Mouse (Mus musculus) layer of hippocampus, adult 2 months (tissue): ENCODE measurements around the gene Mthfd1l. TPM values are rescaled to one million over a fixed set of nuclear protein-coding genes. Genes with fewer than 3 reads are reported as not detected.

ENCODE experiments used
- DNase-seq, 2 experiments: peaks; one replicate each; pipeline ENCODE4 v3.0.0; 2022; ENCODE audit warnings: low spot score in 2 of 2
- H3K27ac ChIP-seq: fragments of 200-600 bp; 2 replicates; pipeline ENCODE4 v1.8.1; 2022
- H3K4me3 ChIP-seq: fragments of 200-600 bp; 2 replicates; pipeline ENCODE4 v1.8.1; 2022; ENCODE audit warnings: mild to moderate bottlenecking
- CTCF ChIP-seq: fragments of 200-600 bp; conservative IDR thresholded peaks from 2 replicates; pipeline ENCODE4 v1.8.1; 2022; ENCODE audit warnings: antibody characterized with exemption, mild to moderate bottlenecking, moderate library complexity
- total RNA-seq, 2 experiments: library from RNA; stranded (reverse); gene quantifications; 2 replicates each; pipeline ENCODE4 v1.2.3; 2021

Gene Mthfd1l
- total RNA-seq, 2 experiments from 2014 or later, result 8.2 to 9.2 TPM

DNA sequence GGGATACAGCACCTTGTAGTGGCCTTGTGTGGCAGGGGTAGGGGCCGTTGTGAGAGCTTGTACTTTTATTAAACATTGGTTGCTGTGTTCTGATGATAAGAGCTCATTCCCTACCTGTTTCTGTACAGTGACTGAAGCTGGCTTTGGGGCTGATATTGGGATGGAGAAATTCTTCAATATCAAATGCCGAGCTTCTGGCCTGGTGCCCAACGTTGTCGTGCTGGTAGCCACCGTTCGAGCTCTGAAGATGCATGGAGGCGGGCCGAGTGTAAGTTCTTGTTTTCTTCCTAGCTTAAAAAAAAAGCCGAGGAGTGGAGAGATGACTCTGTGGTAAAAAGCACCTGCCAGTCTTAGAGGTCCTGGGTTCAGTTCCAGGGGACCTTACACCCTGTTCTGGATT is 110.7 kb downstream of the Mthfd1l start:
- no peak for DNase-seq
- Histone ChIP-seq H3K4me3 (no peak overlapping the region), H3K27ac (no peak overlapping the region)
- no peak for TF ChIP-seq CTCF

DNA sequence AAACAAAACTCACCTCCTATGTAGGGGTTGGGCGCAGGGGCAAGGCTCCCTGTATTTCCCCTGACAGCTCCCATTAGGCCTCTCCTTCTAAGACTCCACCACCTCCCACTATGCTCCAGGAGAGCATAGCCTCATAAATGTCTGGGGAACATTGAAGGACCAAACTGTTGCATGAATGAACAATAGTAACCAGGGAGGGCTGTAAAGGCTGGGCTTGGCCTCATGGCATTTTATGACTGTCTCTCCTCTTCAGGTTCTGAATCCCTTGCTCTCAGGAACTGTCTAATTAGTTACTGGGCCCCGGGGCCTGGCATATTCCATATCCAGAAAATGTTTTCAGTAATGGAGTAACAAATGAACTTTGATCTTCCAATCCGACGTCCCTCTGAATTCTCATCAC is 112.0 kb downstream of the Mthfd1l start:
- Histone ChIP-seq H3K27ac (no peak overlapping the region), H3K4me3 (no peak overlapping the region)
- no peak for TF ChIP-seq CTCF
- no peak for DNase-seq

DNA sequence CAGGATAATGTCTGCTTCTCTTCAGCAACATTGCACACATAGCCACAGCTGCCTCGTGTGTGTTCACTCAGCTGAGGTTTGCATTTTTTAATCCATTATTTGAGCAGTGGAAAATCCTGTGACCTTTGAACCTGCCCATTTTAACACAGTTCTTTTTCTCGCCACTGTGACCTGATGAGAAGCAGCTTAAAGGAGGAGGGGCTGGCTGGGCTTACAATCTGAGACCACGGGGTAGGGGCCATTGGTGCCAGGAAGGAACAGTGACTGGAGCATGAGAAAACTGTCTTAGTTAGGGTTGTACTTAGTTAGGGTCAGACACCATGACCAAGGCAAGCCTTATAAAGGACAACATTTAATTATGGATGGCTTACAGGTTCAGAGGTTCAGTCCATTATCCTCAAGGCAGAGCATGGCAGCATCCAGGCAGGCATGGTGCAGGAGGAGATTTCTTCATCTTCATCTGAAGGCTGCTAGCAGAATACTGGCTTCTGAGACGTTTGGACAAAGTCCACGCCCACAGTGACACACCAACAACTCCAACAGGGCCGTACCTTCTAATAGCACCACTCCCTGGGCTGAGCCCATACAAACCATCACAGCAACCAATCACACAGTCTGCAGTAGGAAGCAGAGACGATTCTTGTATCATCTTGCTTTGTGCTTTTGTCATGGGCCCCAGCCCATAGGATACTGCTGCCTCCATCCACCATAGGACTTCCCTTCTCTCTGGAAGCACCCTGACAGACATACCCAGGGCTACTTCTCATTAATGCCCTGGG is 112.6 kb downstream of the Mthfd1l start:
- TF ChIP-seq CTCF, result no peak
- DNase-seq, result no peak
- no peak overlapping the region for H3K4me3 ChIP-seq

DNA sequence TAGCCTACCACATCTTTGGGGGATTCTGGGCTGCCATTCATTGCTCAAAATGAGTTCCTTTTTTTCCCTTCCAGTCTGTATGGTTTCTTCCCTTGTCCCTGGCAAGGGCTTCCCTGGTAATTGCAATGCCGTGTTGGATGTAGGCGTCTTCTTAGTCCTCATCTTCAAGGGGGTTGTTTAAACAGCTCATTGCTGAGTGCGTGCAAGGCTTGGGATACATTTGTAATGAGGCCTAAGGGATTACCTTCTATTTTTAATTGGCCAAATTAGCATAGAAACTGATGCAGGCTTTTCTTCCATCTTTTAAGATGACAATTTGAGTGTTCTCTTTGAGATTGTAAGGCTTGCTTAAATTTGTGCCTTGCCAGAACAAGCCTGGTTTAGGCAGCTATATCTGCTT is 114.6 kb downstream of the Mthfd1l start:
- Histone ChIP-seq H3K4me3 (no peak overlapping the region), H3K27ac (no peak overlapping the region)
- no peak for TF ChIP-seq CTCF
- no peak for DNase-seq

More for the DNA sequence above, 112.6 kb downstream of the Mthfd1l start:
- no peak overlapping the region for H3K27ac ChIP-seq

DNA sequence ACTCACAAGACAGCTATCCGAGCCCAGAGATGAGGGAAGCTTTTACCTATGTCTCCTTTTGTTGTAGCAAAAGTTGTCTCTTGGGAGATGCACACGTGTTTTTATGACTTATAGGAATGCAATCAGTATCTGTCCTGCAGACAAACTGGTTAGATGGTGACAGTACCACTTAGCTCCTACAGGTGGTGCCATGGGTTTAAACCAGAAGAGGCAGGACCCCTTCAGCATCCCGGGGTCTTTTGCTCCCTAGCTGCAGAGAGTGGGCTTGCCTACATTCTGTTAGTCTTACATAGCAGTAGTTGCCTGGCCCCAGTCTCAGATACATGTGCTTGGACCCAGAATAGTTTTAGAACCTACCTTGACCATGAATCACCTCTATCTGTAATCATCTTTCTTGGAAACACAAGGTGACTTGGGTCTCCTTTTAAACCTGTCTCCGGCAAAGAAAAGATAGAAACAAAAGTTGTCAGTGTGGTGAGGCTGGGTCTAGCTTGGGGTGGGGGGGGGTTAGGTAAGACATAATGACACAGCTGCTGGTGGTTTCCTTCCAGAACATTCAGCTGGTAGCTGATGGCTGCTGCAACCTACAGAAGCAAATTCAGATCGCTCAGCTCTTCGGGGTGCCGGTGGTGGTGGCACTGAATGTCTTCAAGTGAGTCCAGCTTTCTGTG is 116.0 kb downstream of the Mthfd1l start:
- DNase-seq, result no peak
- peak; percentile 77 for TF ChIP-seq CTCF
- H3K27ac ChIP-seq, result no peak overlapping the region

DNA sequence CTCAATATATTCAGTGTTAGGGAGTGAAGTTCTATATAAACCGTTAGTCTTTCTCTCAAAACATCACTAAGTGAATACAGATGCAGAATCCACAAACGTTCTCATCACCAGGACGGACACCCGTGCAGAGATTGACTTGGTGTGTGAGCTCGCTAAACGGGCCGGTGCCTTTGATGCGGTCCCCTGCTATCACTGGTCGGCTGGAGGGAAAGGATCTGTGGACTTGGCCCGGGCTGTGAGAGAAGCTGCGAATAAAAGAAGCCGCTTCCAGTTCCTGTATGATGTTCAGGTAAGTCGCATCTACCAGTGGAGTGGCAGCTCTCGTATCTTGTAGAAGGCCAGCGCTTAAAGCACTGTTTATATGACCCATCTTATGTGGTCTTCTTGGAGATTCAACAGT is 117.0 kb downstream of the Mthfd1l start:
- H3K27ac ChIP-seq, result no peak overlapping the region
- H3K4me3 ChIP-seq, result no peak overlapping the region
- TF ChIP-seq CTCF, result no peak
- DNase-seq, result no peak

More for the DNA sequence above, 116.0 kb downstream of the Mthfd1l start:
- H3K4me3 ChIP-seq, result no peak overlapping the region

DNA sequence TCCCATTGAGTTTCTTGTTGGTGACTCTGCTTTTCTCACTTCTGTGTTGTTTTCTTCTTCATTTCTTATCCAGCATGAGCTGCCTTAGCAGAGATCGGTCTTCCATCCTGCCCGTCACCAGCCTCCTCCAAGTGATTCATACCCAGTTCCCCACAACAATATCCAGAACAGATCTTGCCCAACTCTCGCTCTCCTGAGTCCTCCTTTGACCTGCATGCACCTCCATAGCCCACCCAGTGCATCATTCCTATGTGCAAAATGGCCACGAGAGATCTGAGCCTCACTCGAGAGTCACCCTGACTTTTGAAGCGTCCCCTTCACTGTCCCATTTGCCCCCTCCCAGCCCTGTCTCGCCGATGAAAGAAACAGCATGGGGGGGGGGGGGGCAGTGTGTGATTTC is 120.1 kb downstream of the Mthfd1l start:
- H3K4me3 ChIP-seq, result no peak overlapping the region
- TF ChIP-seq CTCF, result no peak
- no peak for DNase-seq
- H3K27ac ChIP-seq, result no peak overlapping the region

DNA sequence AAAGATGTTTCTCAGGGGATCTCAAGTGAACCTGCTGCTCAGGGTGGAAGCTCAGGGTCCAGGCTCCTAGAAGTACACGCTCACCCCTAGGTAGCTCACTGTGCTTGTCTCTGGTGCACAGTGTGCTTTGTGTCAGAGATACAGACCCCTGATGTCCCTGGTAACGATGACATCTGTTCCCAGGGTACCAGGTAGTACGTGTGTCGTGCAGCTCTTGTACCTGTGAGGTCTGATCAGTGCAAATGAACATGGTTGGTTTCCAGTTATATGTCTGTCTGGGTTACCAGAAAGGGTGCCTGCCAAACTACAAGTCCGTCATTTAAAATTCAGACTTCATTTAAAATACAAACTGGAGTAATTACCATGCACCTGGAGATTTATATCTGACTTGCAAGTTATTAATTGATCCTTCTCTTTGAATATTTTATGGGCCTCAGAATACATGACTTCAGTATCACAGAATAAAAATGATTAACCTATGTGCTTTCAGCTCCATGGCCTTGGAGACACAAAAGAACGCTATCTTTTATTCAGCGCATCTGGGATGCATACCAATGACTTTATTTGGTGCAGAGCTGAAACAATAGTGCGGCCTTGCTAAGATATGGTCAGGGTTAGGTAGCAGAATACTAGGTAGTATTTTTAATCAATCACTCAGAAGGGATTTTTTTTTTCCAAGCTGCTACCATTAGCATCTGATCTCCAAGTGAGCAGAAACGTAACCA is 121.3 kb downstream of the Mthfd1l start:
- no peak for DNase-seq
- TF ChIP-seq CTCF, result no peak
- no peak overlapping the region for H3K27ac ChIP-seq
- H3K4me3 ChIP-seq, result no peak overlapping the region

DNA sequence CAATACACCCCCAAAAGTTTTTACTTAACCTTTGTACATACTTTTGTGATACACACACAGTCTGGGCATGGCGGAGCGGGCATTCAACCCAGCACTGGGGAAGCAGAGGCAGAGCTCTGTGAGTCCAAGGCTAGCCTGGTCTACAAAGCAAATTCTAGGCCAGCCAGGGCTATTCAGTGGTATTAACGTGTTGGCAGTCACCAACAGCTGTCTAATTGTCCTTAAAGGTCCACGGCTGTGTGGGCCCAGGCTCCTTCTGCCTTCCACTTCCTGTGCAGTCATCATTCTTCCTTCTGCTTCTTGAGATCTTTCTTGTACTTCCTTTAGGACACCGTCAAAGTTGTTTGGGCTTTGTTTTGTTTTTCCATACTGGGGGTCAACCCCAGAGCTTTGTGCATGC is 123.2 kb downstream of the Mthfd1l start:
- Histone ChIP-seq H3K4me3 (no peak overlapping the region), H3K27ac (no peak overlapping the region)
- DNase-seq, result no peak
- no peak for TF ChIP-seq CTCF

DNA sequence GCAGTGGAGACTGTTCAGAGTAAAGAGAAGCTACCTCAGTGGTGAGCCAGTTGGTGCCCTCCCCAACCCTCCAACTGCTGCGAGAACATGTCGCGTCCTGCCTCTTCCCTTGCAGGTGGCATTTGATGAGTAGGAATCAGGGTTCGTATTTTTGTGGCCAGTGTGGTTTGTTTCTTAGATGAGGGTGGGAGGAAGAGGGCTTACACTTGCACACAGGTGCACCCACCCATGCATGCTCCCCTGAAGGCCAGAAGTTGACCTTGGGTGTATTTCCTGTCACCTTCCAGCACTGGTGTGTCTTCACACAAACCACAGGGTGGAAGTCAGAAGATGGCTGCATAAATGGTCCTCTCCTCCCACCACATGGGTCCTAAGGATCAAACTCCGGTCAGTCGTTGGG is 127.1 kb downstream of the Mthfd1l start:
- TF ChIP-seq CTCF, result no peak
- H3K27ac ChIP-seq, result no peak overlapping the region
- DNase-seq, result no peak
- H3K4me3 ChIP-seq, result no peak overlapping the region

DNA sequence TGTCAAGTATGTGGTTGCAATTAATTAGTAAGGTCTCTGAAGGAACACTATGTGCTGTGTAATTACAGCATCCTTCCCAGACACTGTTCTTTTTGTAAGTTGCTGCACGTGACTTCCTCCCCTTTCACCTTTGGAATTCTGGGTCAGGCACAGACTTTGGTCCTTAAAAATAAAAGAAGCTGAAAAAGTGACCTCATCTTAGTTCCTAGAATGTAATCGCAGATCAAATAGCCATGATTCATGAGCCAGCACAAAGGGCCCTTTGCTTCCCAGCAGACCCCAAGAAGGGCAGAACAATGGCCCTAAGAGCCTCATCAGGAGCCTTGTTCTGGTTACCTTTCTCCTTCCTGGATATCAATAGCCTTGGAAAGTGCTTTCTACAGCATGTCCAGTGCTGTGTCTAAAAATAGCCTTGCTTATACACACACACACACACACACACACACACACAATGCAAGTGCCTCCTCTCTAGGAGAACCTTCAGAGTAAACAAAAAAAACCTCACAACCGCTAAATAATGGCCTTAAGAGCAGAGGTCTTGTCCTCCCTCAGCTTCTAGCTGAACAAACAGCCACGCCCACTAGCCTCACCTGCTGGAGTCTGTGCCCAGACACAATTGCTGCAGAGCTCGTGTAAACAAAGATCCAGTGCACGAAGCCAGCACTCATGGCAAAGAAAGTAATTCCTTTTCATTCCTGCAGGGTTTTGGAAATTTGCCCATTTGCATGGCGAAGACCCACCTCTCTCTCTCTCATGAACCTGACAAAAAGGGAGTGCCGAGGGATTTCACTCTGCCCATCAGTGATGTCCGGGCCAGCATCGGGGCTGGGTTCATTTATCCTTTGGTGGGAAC is 133.0 kb downstream of the Mthfd1l start:
- peak; percentile 50 for TF ChIP-seq CTCF
- Histone ChIP-seq H3K4me3 (no peak overlapping the region), H3K27ac (no peak overlapping the region)
- no peak for DNase-seq

DNA sequence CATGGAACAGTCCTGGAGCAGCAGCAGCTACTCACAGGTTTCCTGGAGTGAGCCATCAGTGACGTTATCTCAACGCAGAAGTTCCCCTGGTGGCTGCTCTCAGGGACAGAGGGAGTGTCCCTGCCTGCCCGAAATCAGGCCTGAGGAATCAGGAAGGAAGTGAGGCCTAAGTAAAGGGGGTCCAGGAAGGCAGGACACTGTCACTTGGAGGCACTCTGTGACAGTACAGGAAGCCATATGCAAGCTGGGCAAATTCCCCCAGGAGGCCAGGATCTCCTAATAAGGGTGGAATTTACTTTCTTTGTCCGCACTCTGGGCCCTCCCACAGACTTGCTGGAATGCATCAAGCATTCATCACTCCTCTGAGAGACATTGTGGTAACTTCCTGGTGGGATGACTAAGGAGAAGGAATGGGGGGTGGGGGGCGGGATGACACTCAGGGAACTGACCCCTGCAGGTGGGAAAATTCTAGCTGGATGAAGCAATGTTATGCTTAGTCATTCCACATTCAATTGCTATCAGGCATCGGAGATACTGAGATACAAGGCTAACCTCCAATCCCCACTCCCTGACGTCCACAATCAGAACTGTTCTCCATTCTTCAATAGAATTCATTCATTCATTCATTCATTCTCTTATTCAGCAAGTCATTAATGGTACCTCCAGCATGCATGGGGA is 134.9 kb downstream of the Mthfd1l start:
- DNase-seq, result no peak
- H3K27ac ChIP-seq, result no peak overlapping the region

More for the DNA sequence above, 134.9 kb downstream of the Mthfd1l start:
- H3K4me3 ChIP-seq, result no peak overlapping the region
- TF ChIP-seq CTCF, result 0 out of 2 replicates have a peak, but pooled peaks have one; percentile 8
